In genomic region chr19:41455091-41455626, GRCm38 (mm10) we compare ENCODE assay signal across 8 mouse cellular contexts. TPM values are rescaled to one million over a fixed set of nuclear protein-coding genes. Genes with fewer than 3 reads are reported as not detected.
DNase-seq lines count a peak whose midpoint lies in the region; ATAC-seq and TF ChIP-seq lines count a peak whose summit lies in the region.

No protein-coding gene starts in this region.

- no peak overlapping the region for H3K9ac ChIP-seq in forebrain, embryonic 12.5 days

- CTCF ChIA-PET in Patski (lab: Charles Lee): interaction anchor here (1.3 to 2.2 kb wide), 5 partner anchors 13 to 24 kb away, joined by 4 to 6 read pairs (median 5); no protein-coding TSS in a partner anchor

- peak; percentile 21 for DNase-seq in heart, postnatal 4 days
- DNase-seq in heart, postnatal 25 days (ENCODE audit: low spot score): no peak
- DNase-seq in Patski (ENCODE audit: low read depth, low spot score): peak; percentile 80
- peak; percentile 44 for DNase-seq in mesoderm, embryonic 11.5 days (ENCODE audit: low read depth, low spot score)
- DNase-seq in limb, embryonic 10.5 days (ENCODE audit: low spot score): no peak
- DNase-seq in left cerebral cortex, adult 11 months (ENCODE audit: low spot score): no peak

- no peaks in the 10 kb centered on the region for H3K4me1 ChIP-seq in limb, embryonic 10.5 days
- no peaks in the 10 kb centered on the region for H3K4me1 ChIP-seq in forebrain, embryonic 12.5 days

- H3K4me2 ChIP-seq in forebrain, embryonic 12.5 days: no peak overlapping the region

- intact Hi-C loops in heart, postnatal 25 days (cut with DNase I): no loop called here

- no peak for TF ChIP-seq CTCF in Patski (IDR thresholded peaks at IDR 0.05)

- in situ Hi-C loops in Patski (cut with MboI; ENCODE audit: low pct_unique_long_range_greater_than_20kb): no loop called here

- no peak overlapping the region for H3K27ac ChIP-seq in limb, embryonic 10.5 days
- no peak overlapping the region for H3K27ac ChIP-seq in forebrain, embryonic 12.5 days

- no peak overlapping the region for H3K4me3 ChIP-seq in limb, embryonic 10.5 days
- H3K4me3 ChIP-seq in forebrain, embryonic 12.5 days (replicated peaks): no peak overlapping the region

- POLR2A ChIA-PET in Patski (lab: Charles Lee): interaction anchor here (0.6 kb wide), 1 partner anchor 21 kb away, joined by 3 read pairs; no protein-coding TSS in a partner anchor

- WGBS in limb, embryonic 10.5 days: 82% methylated on average over 6 of the region's 6 CpGs
- WGBS in forebrain, embryonic 12.5 days: 84% methylated on average over 6 of the region's 6 CpGs

- H3K36me3 ChIP-seq in limb, embryonic 10.5 days: no peaks in the 10 kb centered on the region
- H3K36me3 ChIP-seq in forebrain, embryonic 12.5 days (replicated peaks): no peaks in the 10 kb centered on the region

- no peaks in the 10 kb centered on the region for H3K9me3 ChIP-seq in limb, embryonic 10.5 days (replicated peaks)
- H3K9me3 ChIP-seq in forebrain, embryonic 12.5 days: no peaks in the 10 kb centered on the region

- peak; percentile 89 for ATAC-seq in Patski
- peak; percentile 95 for ATAC-seq in erythroid progenitor cell, adult 5-6 weeks (replicated peaks; ENCODE audit: low FRiP score, poor library complexity, severe bottlenecking)
- no peak for ATAC-seq in forebrain, embryonic 12.5 days (ENCODE audit: low FRiP score)

- no peaks in the 10 kb centered on the region for H3K27me3 ChIP-seq in Patski
- no peaks in the 10 kb centered on the region for H3K27me3 ChIP-seq in limb, embryonic 10.5 days (ENCODE audit: low read depth, poor library complexity, severe bottlenecking)
- H3K27me3 ChIP-seq in forebrain, embryonic 12.5 days: no peaks in the 10 kb centered on the region

RNA-seq across cellular contexts. Expression of gene Lcor, which starts 27.3 kb away (rescaled TPM):
- 10 to 100 TPM; 13.9 to 16.7 TPM for total RNA-seq in heart, postnatal 4 days (2021)
- total RNA-seq in heart, postnatal 25 days (2021): 10 to 100 TPM; 11.9 to 12.3 TPM
- polyA plus RNA-seq in Patski (2021): 6.2 TPM
- 16.6 and 26.0 TPM in 2 replicates for total RNA-seq in erythroid progenitor cell, adult 5-6 weeks (2015; ENCODE audit: low replicate concordance)
- 36.3 and 41.6 TPM in 2 replicates for total RNA-seq in erythroid progenitor cell, adult 5-6 weeks (2017; ENCODE audit: low replicate concordance)
- polyA plus RNA-seq in limb, embryonic 10.5 days (2016; fragmentation: Nextera tagmentation; extraction: Ambion mirVana): 7.7 and 8.7 TPM in 2 replicates
- polyA plus RNA-seq in forebrain, embryonic 12.5 days (2016; fragmentation: Nextera tagmentation; extraction: Ambion mirVana): 38.0 and 38.9 TPM in 2 replicates

Comparison
In these comparisons a context has a peak if more than half of its experiments do, and no peak if none do; other contexts are left out.
1. DNase-seq: peak in heart, postnatal 4 days (single experiment), Patski (single experiment) and mesoderm, embryonic 11.5 days (single experiment); none in heart, postnatal 25 days (single experiment), limb, embryonic 10.5 days (single experiment) and left cerebral cortex, adult 11 months (single experiment).